Mouse (Mus musculus) testis, postnatal 14 days (tissue): ENCODE measurements at regions not wholly inside any gene's neighbourhood (a gene's known extent, or its start where the extent isn't known, plus 50 kb on each side); places are given as distances from the start of the nearest gene placed in this dataset.

Experiments used
- DNase-seq: peaks from one replicate; pipeline ENCODE4 v3.0.0; 2021; ENCODE audit warnings: low spot score

DNA sequence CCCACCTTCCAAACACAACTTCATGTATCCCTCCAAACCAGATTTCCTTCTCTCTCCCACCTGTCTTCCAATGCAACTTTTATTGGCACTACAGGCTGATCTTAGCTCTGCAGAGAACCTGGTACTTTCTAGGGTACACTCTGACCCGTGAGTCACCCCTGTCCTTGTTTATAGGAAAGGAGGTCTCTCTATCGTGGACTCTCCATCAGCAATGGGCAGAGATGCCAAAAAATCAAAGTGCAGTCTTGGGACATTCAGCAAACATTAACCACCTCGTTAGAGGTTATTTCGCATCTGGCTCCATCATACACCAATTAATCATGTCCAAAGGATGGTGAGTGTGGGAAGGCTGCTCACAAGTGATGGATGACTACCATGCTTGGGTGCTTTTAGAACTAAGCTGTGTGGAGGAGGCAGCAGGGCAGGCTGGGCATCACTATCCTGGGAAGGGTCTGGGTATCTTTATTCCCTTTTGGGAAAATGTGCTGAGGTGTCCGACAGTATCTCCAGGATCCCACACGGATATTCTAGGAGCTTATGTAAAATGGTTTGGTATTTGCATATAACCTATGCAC is 214.0 kb upstream of the Dynlrb2 start:
- DNase-seq: no peak

DNA sequence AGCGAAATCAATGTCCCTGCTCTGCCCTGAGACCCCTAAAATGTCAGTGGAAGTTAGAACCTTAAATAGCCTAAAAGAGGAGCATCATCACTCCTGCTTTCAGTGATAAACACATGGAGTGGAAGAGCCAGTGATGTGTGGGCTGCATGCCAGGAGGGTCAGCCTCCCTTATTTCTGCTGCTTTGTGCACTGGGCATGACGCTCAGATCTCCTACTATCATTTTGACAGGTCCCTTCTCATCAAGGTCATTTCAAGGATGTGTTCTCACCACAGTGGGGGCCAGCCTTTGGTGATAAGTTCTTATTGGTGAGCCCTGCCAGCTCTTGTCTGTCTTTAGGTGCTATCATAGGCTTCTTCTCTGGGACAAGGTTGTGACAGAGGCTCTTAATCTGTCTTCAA is 215.5 kb upstream of the Dynlrb2 start:
- no peak for DNase-seq

DNA sequence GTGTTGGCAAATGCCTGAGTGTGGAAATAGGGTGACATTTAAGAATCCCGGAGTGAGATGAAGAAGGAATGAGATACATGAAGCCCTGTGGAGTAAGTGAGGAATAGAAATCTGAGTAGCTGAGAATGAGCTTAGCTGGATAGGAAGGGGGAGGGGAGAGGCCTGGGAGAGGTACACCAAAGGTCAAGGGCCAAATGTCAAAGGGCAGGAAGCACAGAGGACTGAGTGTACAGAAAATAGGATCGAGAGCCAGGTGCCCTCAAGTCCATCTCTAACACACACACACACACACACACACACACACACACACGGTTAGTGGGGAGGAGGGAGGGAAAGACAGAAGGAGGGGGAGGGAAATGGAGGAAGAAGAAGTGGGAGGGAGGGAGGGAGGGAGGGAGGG is 220.8 kb upstream of the Dynlrb2 start:
- DNase-seq: no peak

DNA sequence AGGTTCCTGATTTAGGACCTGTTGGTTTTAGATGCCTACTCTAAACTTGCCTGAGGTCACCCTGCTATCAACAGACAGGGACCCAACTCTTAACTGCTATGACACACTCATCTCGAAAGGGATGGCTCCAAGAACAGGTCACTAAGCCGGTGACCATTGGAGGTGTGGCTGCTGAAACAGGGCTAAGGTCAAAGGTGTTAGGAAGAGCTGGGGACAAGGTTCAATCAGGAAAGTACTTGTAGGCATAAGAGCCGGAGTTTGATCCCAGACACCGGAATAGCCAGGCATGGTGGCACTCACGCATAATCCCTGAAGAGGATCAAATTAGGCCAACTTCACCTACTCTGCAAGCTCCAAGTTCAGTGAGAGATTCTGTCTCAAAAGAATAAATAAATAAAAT is 222.4 kb upstream of the Dynlrb2 start:
- DNase-seq: no peak

DNA sequence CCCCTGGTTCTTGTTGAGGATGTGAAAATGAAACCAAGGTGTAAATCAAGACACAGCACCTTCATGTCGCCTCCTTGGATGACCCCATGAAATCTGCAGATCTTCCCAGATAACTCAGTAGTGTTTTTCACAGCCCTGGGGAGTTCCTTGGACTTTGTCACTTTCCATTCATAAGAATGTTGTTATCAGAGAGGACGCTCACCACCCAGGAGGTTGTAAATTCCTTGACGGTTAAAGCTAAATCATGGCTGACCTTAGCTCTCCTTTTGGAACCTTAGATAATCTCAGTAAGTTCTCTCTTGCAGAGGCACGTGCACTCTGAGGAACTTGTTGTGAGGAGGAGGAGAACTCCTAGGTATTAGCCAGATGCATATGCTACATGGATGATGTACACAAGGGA is 229.8 kb upstream of the Dynlrb2 start:
- DNase-seq: no peak

DNA sequence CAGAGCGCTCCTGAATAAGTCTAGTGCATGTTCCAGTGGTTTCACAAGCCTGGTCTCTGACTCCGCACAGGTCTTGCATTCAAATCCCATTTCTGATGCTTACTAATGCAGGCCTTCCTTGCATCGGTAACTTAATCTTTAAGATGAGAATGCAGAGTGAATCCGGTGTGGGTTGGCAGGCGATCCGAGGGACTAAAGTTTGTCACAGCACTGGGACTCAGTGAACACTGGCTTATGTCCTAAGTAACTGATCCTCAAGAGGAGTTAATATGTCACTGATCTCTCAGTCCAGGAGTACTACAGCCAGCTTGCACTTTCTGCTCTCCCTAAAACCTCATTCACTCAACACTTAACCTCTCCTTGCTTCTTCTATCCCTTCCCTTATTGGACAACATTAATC is 233.5 kb upstream of the Dynlrb2 start:
- DNase-seq: no peak

DNA sequence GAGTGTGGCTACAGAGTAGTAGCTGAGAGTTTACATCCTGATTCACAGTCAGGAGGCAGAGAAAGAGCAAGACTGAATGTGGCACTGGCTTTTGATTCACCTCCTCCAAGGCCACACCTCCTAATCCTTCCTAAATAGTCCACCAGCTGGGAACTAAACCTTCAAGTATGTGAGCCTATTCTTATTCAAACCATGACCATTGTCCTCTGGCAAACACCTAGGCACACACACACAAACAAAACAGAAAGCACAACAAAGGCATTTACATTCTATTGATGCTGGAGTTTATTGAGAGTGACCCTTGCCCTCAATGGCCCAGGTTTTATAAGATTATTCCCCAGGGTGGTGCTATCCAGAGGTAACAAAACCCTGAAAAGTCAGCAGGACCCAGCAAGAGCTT is 235.4 kb upstream of the Dynlrb2 start:
- no peak for DNase-seq

DNA sequence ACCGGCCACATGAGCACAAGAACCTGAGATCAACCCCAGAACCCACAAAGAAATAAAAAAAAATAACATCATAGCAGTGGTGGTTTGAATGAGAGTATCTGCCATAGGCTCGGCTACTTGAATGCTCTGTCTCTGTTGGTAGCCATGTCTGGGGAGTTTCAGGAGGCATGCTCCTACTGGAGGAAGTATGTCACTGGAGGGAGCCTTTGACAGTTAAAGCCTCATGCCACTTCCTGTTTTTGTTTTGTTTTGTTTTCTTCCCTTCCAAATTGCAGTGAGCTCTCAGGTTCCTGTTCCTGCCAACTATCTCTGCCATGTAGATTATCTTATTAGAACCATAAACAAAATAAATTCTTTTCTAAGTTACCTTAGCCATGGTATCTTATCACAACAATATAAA is 236.1 kb upstream of the Dynlrb2 start:
- DNase-seq: no peak

DNA sequence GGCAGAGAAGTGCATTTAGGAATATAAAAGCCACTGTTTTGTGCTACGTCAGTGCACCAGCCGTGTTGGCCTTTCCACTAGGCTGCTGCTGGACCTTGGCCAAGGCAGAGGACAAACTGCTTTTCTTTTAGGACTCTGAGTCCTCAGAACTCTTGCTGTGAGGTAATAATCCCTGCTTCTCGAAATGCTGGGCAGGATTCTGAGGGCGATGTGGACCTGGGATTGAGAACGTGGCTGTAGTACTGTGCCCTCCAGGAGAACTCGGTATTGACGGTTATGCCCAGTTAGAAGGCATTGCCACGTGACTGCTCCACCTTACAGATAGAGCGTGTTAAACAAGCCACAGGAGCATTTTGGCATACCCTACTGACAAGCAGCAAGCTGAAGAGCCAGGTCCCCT is 236.6 kb upstream of the Dynlrb2 start:
- peak; percentile 16 for DNase-seq

DNA sequence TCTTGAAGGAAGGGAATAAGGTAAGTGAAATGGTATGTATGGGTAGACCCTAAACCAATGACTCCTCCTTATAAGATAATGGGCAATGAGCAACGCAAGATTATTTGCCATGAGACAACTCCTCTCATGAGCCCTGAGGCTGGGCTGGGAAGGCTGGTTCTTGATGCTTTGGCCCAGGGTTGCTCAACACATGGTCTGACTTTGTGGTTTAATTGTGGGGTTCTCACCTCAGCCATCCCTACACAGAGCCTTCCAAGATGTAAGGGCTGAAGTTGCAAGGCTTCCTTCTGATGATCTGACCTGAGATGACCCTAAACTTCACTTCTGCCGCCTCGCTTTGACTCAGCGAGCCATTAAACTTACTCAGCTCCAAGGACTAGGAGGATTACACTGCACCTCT is 237.8 kb upstream of the Dynlrb2 start:
- no peak for DNase-seq

DNA sequence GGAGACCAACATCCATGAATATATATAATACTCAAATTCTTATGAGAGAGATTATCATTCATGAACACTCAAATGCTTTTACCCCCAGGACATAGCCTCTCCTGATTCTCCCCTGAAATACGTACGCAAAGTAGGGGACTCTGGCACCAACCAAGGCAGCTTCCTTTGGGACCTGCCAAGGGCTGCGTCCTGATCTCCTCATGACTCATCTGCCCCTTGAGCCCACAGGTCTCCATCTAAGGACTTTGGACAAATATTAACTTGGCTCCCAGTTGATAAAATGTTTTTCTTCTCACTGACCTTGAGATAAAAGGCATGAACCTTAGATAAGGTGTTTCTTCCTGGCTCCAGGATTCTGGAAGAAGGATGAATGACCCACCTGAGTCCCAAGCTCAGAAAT is 239.2 kb upstream of the Dynlrb2 start:
- no peak for DNase-seq

DNA sequence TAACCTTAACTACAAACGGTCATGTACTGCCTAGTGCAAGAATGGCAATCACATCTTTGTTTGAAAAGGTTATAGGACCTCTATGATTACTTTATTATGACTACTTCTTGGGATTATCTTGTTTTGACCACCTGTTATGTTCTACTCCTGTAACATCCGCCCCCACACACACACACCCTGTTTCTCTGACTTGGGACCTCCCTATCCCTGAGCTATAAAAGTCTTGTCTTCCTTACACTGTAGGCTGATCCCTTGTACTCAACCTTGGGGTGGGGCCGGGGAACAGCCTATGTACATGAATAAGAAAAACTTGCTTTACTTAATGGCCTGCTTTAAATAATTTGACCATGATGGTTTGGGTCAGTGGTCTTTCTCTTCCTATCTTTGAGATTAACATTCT is 240.7 kb upstream of the Dynlrb2 start:
- no peak for DNase-seq

DNA sequence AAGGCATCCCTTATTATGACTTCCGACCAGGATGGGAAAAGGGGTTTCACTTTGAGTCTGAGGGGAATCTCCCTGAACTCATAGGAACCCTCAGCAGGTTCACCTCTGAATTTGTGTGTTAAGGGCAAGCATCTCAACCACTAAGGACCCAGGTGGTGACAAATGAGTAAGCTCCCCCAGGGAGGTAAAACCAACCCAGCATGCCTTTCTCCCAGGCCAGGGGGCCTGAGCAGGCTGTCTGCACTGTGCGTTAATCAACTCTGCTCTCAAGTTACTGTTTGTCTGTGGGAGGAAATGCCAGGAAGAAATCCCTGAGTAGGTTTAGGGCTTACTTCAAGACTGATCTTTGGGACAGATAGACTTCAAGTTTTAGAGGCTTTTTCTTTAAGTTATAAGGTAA is 243.5 kb upstream of the Dynlrb2 start:
- DNase-seq: no peak

DNA sequence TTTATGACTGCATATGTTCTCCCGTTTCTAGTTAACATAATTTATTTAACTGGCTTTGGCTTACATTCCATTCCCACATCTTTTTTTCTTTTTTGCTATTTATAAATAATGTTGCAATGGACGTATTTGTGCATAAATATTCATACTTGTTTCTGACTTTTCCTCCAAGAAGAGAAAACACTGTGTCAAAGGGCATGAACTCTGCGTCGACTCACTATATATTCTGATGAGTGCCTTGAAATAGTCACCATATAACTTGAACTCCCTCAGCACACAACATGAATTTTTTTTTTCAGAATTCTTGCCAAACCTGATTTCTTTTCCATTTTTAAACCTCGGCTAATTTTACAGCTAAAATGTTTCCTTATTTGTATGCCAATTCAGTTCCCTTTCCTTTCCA is 249.4 kb upstream of the Dynlrb2 start:
- no peak for DNase-seq

DNA sequence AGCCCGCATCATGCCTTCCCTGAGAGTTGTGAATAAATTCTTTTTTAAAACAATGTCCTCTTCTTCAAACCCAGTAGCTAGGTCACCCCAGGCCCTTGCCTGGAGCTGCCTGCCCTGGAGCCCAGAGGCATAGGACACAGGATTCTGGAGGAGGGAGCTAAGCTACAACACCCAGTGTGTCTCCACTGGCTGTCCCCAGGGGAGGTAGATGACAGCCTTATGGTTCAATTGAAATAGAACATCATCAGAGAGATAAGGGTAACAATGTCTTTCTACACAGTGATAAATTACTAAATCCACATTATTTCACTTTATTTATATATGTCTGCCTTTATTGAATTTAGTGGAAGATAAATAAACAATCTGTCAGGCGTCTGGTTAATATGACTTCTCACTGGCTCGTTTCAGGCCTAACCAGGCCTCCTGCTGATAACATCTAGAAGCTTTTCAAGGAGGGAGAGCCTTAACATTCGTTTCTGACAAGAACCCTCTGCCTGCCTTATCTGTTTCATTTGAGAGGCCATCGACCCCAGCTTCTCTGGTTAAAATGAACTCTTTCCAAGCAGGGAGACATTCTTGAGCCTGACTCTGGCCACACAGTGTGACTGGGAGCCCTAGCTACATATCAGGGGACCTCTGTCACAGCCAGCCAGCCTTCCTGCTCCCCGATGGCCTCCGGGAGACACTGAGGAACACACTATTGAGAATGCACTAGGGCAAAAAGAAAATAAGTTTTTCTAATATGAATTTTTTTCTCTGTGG is 252.1 kb upstream of the Dynlrb2 start:
- DNase-seq: no peak

DNA sequence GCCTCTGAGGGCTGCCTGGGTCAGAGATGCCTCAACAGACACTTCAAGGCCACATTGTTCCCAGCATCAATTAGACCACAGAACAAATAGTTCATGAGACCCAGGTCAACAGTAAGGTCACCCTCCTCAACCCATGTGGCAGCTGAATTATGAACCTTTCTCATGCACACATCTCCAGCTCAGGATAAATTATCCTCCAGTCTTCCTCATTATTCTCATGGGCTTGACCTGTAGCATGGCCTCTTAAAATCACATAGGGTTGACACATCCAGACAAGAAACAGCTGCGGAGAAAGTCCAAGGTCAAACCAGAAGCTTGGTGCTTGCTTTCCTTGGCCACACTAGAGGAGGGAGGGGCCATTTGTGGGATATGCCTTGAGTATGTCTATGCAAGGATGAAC is 256.4 kb upstream of the Dynlrb2 start:
- no peak for DNase-seq

DNA sequence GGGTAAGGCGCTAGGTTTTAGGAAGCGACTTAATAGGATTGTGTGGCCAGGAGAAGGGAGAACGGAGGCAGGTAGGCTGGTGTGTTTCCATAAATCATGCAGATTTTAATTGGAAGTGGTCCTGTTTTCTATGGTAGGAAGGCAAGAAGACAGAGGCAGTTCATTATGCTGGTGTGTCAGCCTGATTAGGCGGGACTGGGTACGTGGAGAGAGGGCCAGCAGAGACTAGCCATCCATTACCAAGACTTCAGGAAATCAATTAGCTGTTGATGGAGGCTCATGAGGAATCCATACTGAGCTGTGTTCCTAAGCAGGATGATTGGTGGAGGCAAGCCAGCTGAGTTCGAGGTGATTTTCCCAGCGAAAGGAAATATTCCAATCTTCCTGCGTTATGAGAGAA is 261.3 kb upstream of the Dynlrb2 start:
- DNase-seq: no peak

DNA sequence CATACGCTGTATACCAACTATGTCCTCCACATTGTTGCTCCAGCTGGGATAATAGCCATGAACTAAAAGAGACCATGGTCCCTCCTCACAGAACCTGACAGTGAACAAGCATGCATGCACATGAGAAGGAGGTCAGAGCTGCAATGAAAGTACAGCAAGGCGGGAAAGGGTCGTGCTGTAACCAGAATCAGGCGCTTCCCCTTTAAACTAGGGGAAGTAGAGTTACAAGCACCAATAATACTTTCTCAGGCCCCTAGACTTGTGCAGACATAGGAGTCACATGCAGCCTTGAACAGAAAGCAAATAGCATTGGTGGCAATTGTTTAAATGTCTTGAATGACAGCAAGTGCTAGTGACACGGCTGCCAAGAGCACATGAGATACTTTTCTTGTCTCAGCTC is 261.8 kb upstream of the Dynlrb2 start:
- DNase-seq: no peak

DNA sequence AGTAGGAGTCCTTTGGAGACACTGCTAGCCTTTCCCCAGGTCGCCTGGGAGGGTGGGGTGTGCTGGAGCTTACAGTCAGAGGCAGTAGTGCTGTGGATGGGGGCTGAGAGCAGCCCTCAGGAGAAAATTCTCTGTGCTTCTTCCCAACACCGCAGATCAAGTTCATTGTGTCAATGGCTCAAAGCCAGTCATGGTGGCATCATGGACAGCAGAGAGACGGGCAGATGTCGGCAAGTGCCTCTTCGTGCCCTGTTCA is 262.9 kb upstream of the Dynlrb2 start:
- no peak for DNase-seq

DNA sequence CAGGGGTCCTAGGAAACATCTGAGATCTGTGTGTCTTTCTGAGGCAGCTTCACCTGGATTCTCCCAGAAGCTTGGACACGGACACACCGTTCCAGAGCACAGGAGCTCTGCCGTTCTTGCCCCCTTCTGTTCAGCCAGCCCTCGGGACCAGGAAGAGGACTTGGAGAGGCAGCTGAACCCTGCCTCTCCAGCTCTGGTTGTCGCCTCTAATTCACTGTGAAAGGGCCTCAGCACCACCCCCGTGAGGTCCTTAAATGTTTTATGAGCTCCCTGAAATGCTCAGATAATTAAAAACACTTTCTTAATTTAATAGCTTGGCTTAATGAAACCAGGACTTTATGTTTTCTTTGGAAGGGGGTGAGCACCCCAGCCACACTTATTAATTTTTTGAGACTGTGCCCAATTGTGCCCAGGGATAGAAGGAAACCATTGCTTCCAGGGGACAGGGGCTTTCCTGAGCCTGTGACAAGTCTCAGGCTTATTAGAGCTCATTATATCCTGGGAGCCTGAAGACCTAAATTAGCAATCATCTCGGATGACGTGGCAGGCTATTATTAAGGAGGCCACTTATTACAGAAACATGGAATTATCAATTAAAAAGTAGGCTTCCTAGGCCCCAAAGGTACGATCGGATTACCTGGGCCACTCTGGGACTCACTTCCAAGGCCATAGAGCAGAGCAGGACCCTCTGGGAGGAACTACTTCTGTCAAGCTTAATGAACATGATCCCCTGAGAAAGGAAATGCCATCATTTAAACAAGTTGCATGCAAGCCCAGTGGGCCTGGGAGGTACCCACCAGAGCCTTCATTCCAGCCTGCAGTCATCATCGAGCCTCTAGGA is 263.4 kb upstream of the Dynlrb2 start:
- DNase-seq: no peak

DNA sequence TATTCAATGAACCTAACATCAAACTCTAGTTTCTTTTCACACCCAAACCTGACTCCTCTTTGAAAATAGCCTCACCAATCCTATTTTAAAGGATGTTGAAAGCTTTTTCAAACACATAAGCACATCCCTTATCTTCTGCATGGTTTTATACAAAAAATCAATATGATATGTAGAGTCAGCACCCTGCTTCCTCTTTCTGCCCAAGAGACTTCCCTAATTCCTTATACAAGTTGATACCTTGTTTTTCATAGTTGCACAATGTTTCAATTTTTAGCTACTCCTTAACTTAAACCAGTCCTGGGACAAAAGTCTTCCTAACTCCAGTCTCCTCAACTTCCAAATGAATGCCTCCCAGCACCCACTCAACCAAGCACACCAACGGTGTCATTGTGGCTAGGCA is 266.1 kb upstream of the Dynlrb2 start:
- DNase-seq: no peak

DNA sequence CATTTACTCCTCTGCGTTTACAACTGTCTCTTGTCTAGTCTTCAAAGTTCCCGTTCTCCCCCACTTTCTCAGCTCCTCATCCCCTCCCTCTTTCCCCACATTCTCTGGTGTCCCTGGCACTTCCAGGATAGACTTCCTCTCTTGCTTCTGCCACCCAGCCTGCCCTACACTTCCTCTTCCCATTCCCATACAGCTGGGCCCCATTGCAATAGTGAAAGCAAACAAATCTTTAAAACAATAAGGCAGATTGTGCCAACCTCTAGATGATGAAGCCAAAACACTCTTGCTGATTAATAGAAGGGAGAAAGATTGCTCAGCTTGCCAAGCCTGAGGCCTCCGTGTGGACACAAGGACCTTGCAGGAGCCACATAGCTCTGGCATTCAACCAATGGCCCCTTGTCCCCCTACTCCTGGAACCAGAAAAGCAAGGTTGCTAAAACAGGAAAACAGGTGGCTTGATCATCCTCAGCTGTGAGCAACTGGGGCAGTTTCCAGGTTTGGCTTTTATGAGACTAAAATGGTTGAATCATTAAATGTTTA is 267.1 kb upstream of the Dynlrb2 start:
- DNase-seq: no peak

DNA sequence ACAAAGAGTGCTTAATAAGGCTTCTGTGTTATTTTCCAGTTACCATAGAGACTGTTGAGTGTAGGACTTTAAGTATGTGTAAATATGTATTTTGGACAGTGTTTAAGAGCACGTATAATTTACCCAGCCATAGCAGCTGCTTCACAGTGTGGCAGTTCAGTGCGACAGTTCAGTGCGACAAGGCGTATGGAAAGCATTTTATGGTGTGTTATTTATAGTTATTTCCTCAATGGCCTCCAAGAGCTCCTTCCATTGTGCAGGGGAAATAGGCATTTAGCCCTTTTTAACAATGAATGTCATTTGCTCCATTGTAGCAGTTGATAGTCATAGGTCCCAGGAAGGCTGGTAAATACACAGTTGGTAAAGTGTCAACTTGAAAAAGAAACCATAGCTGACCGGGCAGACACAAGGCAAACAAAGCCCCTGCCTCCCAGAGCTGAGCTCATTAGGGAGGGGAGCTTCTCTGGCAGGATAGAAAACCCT is 275.1 kb upstream of the Dynlrb2 start:
- DNase-seq: no peak
